Mouse (Mus musculus) kidney, postnatal 14 days (tissue): Measurements from ENCODE around the gene C8b.

Source experiments
- DNase-seq: peaks from one replicate; pipeline ENCODE4 v3.0.0; 2022; ENCODE audit warnings: mixed read lengths

C8b gene

DNA sequence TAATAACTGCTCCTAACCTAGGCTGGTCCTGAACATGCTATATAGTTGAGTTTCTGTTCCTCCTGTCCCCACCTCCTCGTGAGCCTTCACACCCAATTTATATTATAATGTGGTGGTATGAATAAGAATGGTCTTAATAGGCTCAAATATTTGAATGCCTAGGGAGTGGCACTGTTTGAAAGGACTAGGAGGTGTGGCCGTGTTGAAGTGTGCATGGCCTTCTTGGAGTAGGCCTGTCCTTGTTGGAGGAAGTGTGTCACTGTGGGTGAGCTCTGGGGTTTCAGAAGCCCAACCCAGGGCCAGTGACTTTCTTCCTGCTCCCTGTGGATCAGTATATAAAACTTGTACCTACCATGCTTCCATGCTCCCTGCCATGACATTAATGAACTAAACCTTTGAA lies 47.5 kb downstream of the C8b start:
- no peak for DNase-seq

DNA sequence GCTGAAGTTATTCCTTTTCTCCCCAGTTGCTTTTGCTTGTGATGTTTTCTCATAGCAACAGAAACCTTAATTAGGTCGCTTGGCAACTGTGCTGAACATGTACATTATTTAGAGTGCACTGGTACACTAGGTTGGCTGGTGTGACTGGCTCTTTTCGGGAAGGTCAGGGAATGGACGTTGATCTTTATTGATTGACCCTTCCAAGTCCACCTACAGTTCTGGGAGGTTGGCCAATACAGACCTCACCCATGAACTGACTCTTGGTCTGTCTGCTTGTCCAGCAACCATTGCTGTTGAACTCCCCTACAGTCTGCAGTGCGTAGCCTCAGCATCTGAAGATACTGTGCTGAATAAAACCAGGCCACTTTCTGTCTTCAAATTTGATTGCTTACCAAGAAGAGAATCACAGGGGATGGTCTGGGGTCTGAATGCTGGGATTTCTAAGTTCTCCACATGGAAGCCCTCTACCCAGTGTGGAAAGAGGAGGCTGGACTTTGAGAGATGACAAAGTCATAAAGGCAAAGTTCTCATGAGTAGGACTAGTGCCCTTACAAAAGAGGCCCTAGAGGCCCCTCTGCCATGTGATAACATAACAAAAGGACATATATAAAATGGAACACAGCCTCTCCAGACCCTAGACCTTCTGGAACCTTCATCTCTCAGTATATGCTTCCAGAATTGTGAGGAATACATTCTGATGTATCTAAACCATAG lies 50.6 kb downstream of the C8b start:
- no peak for DNase-seq

DNA sequence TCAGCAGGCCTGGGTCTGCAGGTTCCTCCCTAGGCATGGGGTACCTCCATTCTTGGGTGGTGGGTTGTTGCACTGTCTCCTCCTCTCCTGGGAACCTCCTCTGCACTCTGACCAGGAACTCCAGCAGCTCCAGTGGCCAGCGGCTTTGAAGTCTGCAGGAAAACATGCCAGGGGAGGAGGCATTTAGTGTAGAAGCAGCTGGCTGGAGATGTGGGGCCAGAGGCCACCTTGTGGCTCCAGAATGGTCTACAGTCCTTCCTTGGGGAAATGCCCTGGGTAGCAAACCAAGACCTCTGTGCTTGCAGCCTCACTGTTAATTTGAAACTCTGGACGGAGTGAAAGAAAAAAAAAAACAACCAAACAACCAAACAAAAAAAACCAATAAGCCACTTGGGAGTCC lies 51.4 kb downstream of the C8b start:
- DNase-seq = peak; percentile 5

DNA sequence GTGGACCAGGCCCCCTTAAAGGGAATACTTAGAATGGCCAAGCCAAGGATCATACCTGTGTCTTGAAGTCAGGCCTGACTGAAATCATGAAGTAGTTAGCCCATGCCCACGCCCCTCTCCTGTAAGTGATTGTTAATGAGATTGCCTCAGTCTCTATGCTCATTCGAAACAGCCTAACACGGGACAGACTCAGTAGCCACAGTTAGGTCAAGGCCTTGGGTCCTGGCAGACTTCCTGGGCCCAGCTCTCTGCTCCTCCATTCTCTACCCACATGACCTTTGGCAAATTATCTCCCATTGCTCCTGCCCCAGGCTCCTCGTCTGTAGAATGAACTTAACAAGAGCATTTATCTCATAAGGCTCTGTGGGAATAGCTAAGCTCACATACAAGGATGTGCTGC lies 52.9 kb downstream of the C8b start:
- no peak for DNase-seq

DNA sequence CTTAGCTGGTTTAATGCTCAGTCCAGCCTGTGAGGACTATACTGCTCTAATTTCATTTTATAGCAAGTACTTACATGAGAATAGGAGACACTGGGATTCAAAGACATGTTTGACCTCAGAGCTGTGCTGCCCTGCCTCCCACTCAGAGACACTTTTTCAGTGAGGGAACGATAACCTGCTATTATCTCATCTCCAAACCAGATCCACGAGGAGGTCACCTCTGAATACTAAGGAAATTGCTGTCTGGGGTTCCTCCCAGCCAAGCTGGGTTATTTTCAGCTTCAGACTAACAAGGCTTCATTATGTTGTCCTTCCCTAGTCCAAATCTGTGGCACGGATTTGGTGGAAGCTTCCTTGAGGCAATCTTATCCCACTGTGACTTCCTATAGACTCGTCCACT lies 53.8 kb downstream of the C8b start:
- DNase-seq = no peak

DNA sequence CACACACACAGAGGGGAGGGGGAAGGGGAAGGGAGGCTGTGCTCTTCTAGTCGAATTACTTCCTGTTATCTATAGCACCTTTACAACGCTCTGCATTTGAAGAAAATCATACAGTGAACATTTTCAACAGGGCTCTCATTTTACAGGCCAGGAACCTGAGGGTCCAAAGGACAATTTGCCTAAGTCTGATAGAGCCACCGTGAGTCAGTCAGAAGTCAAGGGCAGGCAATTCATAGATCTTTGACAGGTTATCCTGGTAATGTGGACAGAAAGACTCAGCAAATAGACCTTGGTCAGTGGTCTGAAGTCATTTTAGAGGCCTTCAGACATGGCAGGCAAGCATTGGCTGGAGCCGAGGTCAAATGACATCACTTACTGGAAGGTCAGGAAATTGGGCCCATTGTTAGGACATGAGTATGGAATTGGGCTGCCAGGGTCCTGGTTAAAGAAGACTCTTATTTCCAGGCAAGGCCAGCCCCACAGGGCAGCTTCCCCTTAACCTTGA lies 57.5 kb downstream of the C8b start:
- DNase-seq = no peak

DNA sequence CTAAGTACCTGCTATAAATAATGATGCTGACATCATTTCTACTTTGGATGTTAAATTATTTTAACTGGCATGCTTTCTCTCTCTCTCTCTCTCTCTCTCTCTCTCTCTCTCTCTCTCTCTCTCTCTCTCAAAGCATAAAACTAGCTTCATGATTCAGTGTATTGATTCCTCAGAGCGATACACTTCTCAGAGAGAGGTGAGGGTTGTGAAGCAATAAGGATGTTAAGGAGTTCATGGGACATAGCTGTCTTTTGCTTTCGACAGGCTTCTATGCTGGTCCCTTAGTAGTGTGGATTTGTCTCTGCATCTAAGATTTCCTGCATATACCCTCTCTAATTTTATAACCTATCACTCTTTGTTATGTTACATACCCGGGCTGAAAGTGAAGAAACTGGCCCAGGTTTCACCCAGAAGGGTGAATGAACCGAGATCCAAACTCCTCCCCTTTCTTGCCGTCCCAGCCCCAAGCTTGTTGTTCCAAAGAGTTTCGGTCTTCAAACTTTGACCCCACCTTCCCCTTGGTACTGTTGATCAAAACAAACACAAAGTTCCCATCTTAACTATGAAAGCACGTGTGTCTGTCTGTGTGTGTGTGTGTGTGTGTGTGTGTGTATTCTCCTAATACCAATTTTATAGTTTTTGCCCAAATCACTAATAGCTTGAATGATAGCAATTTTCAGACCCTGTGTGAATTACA lies 58.4 kb downstream of the C8b start:
- DNase-seq = peak; percentile 52

DNA sequence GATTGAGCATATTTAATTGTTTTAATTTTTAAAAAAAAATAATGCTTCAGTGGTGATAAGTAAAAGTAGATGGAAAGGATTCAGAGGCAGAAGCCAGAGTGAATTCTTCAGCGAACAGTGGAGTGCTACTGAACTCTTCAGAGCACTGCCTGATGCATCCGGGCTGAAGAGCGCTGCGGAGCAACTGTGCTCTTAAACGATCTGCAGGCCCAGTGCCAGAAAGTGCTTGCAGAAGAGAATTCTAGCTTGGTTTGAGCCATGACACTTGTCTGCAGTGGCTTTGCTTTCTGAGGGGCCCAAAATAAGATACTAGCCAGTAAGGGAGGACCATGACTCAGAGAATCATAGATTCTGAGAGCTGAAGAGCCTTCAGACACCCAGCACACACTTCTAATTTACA lies 62.8 kb downstream of the C8b start:
- peak; percentile 19 for DNase-seq

DNA sequence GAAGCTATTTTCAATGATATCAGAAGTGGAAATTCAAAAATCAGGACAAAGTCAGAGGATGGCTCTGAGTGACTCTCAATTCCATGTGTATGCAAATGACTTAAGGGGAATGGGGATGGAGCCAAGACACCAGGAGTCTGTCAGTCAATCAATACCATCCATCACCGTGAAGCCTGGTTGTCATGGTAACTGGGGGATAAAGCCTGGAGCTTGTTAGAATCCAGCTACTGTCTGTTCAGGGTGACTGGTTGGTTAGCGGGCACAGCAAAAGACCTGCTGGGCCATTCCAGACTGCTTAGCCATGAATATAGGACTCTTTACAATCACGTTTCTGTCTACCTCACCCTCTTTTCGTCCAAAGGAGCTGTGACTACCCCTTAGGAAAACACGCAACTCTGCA lies 69.0 kb downstream of the C8b start:
- DNase-seq = no peak

DNA sequence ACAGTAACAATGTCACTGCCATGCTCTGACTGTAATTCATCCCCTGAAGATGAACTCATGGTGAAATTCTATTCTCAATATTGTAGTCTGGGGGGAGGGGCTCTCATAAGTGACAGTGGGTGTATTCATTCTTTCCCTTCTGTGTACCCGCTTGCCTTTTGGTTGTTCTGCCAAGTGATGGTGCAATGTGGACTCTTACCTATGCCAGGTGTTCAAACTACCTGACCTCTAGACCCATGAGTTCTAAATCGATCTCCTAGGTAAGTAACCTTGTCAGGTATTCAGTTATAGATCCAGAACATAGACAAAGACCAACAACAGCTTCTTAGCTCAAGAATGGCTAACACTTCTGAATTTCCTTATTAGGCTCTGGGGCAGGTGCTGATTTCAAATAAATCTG lies 72.2 kb downstream of the C8b start:
- DNase-seq = no peak

DNA sequence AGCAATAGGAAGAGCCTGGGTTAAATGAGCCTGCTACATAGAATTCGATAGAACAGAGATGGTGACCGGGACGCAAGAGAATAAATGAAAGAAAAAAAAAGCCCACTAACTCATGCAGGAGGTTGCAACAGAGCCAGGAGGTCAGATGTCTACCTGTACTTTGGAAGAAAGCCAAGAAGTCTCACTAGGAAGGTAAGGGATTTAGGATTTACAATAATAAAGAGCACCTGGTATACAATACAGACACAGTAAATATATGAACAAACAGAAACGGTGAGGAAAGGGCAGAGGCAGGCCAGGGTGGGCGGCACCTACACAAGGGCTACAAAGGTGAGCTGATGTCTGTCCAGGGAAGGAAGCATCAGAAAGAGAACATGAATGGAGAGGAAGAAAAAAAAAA lies 76.1 kb downstream of the C8b start:
- no peak for DNase-seq

DNA sequence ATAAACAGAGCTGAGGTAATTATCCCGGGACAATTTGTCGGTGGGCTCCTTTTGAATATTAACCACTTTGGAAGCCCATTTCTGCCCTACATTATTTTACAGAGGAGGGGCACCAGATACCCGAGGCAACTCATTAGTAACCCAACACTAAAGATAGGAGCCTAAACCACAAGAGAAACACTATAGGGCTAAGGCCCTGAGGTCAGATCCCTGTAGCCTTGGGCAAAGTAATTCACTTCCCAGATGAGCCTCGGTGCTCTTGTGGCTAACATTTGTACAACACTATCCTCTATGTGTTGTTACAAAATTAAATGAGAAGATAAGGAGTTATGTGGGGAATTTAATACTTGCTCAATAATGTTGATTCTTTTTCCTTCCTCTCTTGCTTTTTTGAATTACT lies 77.4 kb downstream of the C8b start:
- DNase-seq = no peak
